Mouse (Mus musculus) gastrocnemius, adult 2 months (tissue): Measurements from ENCODE around the gene Hibadh. TPM values are rescaled to one million over a fixed set of nuclear protein-coding genes. Genes with fewer than 3 reads are reported as not detected.

ENCODE experiments used
- DNase-seq: peaks from one replicate; pipeline ENCODE4 v3.0.0; 2022
- H3K27ac ChIP-seq: fragments of 200-600 bp; 2 replicates; pipeline ENCODE4 v1.8.1; 2022; ENCODE audit warnings: mild to moderate bottlenecking
- H3K4me3 ChIP-seq: fragments of 200-600 bp; 2 replicates; pipeline ENCODE4 v1.8.1; 2022; ENCODE audit warnings: mild to moderate bottlenecking, moderate library complexity
- CTCF ChIP-seq: fragments of 200-600 bp; IDR thresholded peaks from 2 replicates; pipeline ENCODE4 v1.8.1; 2022; ENCODE audit warnings: antibody characterized with exemption, mild to moderate bottlenecking, moderate library complexity
- intact Hi-C: fragments of 180-260 bp; cut with DNase I; formaldehyde crosslinking; loops from one replicate; pipeline ENCODE4 v1.15.1; 2025
- total RNA-seq, 2 experiments: library from RNA; stranded (reverse); gene quantifications; 2 replicates each; pipeline ENCODE4 v1.2.3; 2021

Gene Hibadh
- total RNA-seq, 2 experiments from 2014 or later, result 105 to 137 TPM

GRCm38 (mm10) chr6:52505777-52506755 is 134.1 kb downstream of the Hibadh start:
- peak; percentile 62 for DNase-seq
- TF ChIP-seq CTCF, result no peak
- intact Hi-C loops, result loop anchor here (5.0 kb wide), 1 partner anchor 64 kb away; no protein-coding TSS in a partner anchor
- Histone ChIP-seq H3K4me3 (no peak overlapping the region), H3K27ac (peak overlapping the region; percentile 85)

- DNase-seq, result peak; percentile 80
- no peak overlapping the region for H3K4me3 ChIP-seq
- intact Hi-C loops, result loop anchor here (5.0 kb wide), 1 partner anchor 63 kb away; no protein-coding TSS in a partner anchor
- no peak for TF ChIP-seq CTCF
- H3K27ac ChIP-seq, result peak overlapping the region; percentile 85
Measured at GRCm38 (mm10) chr6:52504676-52505460, 135.3 kb downstream of the Hibadh start.

GRCm38 (mm10) chr6:52502986-52503385 is 137.2 kb downstream of the Hibadh start:
- intact Hi-C loops, result no loop called here
- H3K4me3 ChIP-seq, result no peak overlapping the region

GRCm38 (mm10) chr6:52501479-52501878 is 138.7 kb downstream of the Hibadh start:
- no peak for TF ChIP-seq CTCF
- intact Hi-C loops, result no loop called here
- Histone ChIP-seq H3K4me3 (no peak overlapping the region), H3K27ac (no peak overlapping the region)
- no peak for DNase-seq

More at GRCm38 (mm10) chr6:52502986-52503385, 137.2 kb downstream of the Hibadh start:
- H3K27ac ChIP-seq, result 0 out of 2 replicates have a peak overlapping the region, but pooled peaks have one; percentile 76
- DNase-seq, result no peak
- TF ChIP-seq CTCF, result no peak

Other genes starting within 250 kb of the Hibadh start
- 10 to 100 TPM; 67.5 to 73.4 TPM for gene Tax1bp1, start 73.3 kb upstream of the Hibadh start, total RNA-seq